In the genomic region with DNA sequence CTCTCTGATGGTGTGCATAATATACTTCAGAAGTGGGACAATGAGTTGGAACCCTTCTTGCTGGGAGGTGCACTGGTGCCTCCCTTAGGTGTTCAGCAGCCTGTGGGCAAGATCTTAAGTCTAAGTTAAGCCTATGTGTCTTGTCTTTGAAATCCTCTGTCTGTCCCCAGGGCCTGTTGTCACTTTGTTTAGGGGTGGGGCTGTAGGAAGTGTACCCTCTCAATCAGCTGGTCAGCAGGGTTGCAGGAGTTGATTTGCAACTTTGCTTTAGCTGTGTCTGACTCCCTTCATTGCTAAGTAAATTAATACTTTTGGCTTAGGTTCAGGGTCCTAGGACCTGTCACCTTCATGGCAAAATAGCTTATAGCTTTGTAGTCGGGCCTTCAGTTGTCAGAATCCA, we compare ENCODE assay signal across 8 mouse cellular contexts. TPM values are rescaled to one million over a fixed set of nuclear protein-coding genes. Genes with fewer than 3 reads are reported as not detected.
DNase-seq lines count a peak whose midpoint lies in the region; ATAC-seq and TF ChIP-seq lines count a peak whose summit lies in the region.
"Had no signal": no experiment of that assay in that cellular context is flagged by ENCODE, and none has a peak within 500 bp of the region (broad histone marks: within the 10 kb centered on the region; RNA-seq: fewer than 3 reads in every experiment).

No protein-coding gene starts in this region.

- H3K9ac ChIP-seq in lung, embryonic 15.5 days, result no peak overlapping the region
- H3K9ac ChIP-seq in liver, postnatal 0 days (replicated peaks), result peak overlapping the region; percentile 95
- no peak overlapping the region for H3K9ac ChIP-seq in stomach, postnatal 0 days (ENCODE audit: low read length)

- WGBS in lung, embryonic 15.5 days, result 17% methylated on average over 1 of the region's 1 CpGs
- WGBS in hindbrain, embryonic 10.5 days, result 72% methylated on average over 1 of the region's 1 CpGs
- 54% methylated on average over 1 of the region's 1 CpGs for WGBS in liver, postnatal 0 days (ENCODE audit: insufficient replicate concordance)
- 22% methylated on average over 1 of the region's 1 CpGs for WGBS in stomach, postnatal 0 days

- no peak for DNase-seq in lung, postnatal 10 days
- DNase-seq in hindbrain, embryonic 10.5 days (ENCODE audit: low spot score), result no peak
- no peak for DNase-seq in liver, postnatal 0 days
- DNase-seq in stomach, postnatal 0 days (ENCODE audit: low spot score), result no peak
- no peak for DNase-seq in spleen, adult 18-20 months
- no peak for DNase-seq in cerebellum, adult 9-11 months
- DNase-seq: thymus, postnatal 14 days had no signal

- ATAC-seq in lung, embryonic 15.5 days (ENCODE audit: borderline replicate concordance, extremely low read depth, low FRiP score, low TSS enrichment), result no peak
- ATAC-seq in liver, postnatal 0 days, result no peak
- ATAC-seq in stomach, postnatal 0 days (ENCODE audit: low FRiP score, low TSS enrichment), result no peak

- no peak for TF ChIP-seq EP300 in liver, postnatal 0 days (IDR thresholded peaks at IDR 0.05; ENCODE audit: low read depth)
- TF ChIP-seq EP300 in stomach, postnatal 0 days (optimal IDR thresholded peaks at IDR 0.05), result no peak

- no peak overlapping the region for H3K27ac ChIP-seq in lung, embryonic 15.5 days
- no peak overlapping the region for H3K27ac ChIP-seq in hindbrain, embryonic 10.5 days
- H3K27ac ChIP-seq in liver, postnatal 0 days (ENCODE audit: low read depth), result peak overlapping the region; percentile 97
- H3K27ac ChIP-seq in stomach, postnatal 0 days (replicated peaks), result no peak overlapping the region

- TF ChIP-seq CTCF in liver, postnatal 0 days (IDR thresholded peaks at IDR 0.05; ENCODE audit: low read depth), result no peak
- TF ChIP-seq CTCF in stomach, postnatal 0 days (IDR thresholded peaks at IDR 0.05; ENCODE audit: low read depth), result no peak

- H3K4me3 ChIP-seq in lung, embryonic 15.5 days, result peak overlapping the region; percentile 84; the same call in 1 of the 2 replicates
- peak overlapping the region; percentile 82 for H3K4me3 ChIP-seq in hindbrain, embryonic 10.5 days
- H3K4me3 ChIP-seq in liver, postnatal 0 days (ENCODE audit: low read depth, low read length), result peak overlapping the region; percentile 84
- no peak overlapping the region for H3K4me3 ChIP-seq in stomach, postnatal 0 days (ENCODE audit: low read depth, low read length)

- no peaks in the 10 kb centered on the region for H3K27me3 ChIP-seq in lung, embryonic 15.5 days
- peaks cover 16% of the 10 kb centered on the region for H3K27me3 ChIP-seq in hindbrain, embryonic 10.5 days (ENCODE audit: insufficient read depth, poor library complexity, severe bottlenecking)
- no peaks in the 10 kb centered on the region for H3K27me3 ChIP-seq in liver, postnatal 0 days (ENCODE audit: insufficient read depth, low read length)
- H3K27me3 ChIP-seq in stomach, postnatal 0 days (ENCODE audit: control insufficient read depth, insufficient read depth, low read length), result no peaks in the 10 kb centered on the region

- peaks cover 27% of the 10 kb centered on the region for H3K4me1 ChIP-seq in lung, embryonic 15.5 days
- peaks cover 26% of the 10 kb centered on the region for H3K4me1 ChIP-seq in hindbrain, embryonic 10.5 days (replicated peaks)
- H3K4me1 ChIP-seq in liver, postnatal 0 days (ENCODE audit: insufficient read depth), result peaks cover 49% of the 10 kb centered on the region
- H3K4me1 ChIP-seq in stomach, postnatal 0 days (replicated peaks; ENCODE audit: control insufficient read depth, insufficient read depth), result no peaks in the 10 kb centered on the region

- H3K9me3 ChIP-seq in lung, embryonic 15.5 days, result no peaks in the 10 kb centered on the region
- H3K9me3 ChIP-seq in hindbrain, embryonic 10.5 days, result no peaks in the 10 kb centered on the region
- no peaks in the 10 kb centered on the region for H3K9me3 ChIP-seq in liver, postnatal 0 days (ENCODE audit: low read length)
- H3K9me3 ChIP-seq in stomach, postnatal 0 days (ENCODE audit: control insufficient read depth, low read length), result no peaks in the 10 kb centered on the region

- H3K36me3 ChIP-seq in lung, embryonic 15.5 days, result no peaks in the 10 kb centered on the region
- H3K36me3 ChIP-seq in hindbrain, embryonic 10.5 days, result no peaks in the 10 kb centered on the region
- H3K36me3 ChIP-seq in liver, postnatal 0 days (replicated peaks; ENCODE audit: insufficient read depth, low read length), result no peaks in the 10 kb centered on the region
- H3K36me3 ChIP-seq in stomach, postnatal 0 days (ENCODE audit: control insufficient read depth, insufficient read depth, low read length), result no peaks in the 10 kb centered on the region

- peak overlapping the region; percentile 87 for H3K4me2 ChIP-seq in lung, embryonic 15.5 days
- H3K4me2 ChIP-seq in liver, postnatal 0 days (ENCODE audit: low read depth, low read length), result peak overlapping the region; percentile 73
- H3K4me2 ChIP-seq in stomach, postnatal 0 days (replicated peaks; ENCODE audit: low read depth), result peak overlapping the region; percentile 75; the same call in 1 of the 2 replicates

RNA-seq across cellular contexts. Expression of a gene that starts 3.0 kb away (rescaled TPM):
- 29.8 and 31.8 TPM in 2 replicates for polyA plus RNA-seq in lung, embryonic 15.5 days (2015; fragmentation: Nextera tagmentation; extraction: Ambion mirVana)
- polyA plus RNA-seq in hindbrain, embryonic 10.5 days (2016; fragmentation: Nextera tagmentation; extraction: Ambion mirVana), result 31.1 and 33.9 TPM in 2 replicates
- polyA plus RNA-seq in liver, postnatal 0 days (2015; fragmentation: Nextera tagmentation; extraction: Ambion mirVana), result 34.0 and 44.5 TPM in 2 replicates
- 21.3 and 22.6 TPM in 2 replicates for polyA plus RNA-seq in stomach, postnatal 0 days (2015; fragmentation: Nextera tagmentation; extraction: Ambion mirVana)
